ENCODE assay signal across 12 mouse cellular contexts in the genomic region with DNA sequence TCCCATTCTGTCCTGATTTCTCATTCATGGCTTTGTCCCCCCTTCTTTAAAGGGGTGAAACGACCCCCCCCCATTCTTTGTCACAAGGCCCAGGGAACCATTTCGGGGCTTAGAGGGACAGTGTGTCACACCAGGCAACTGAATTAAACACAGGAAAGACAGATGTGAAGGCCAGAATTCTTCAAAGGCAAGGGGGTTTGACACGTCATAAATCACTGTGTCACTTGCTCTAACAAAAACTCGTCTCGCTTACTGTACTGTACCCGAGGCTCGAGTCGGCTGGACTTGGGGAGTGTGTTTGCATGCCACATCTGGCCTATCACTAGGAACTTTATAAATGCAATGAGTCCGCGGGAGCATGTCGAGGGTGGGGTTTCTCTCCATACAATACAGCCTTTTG.
A peak's percentile ranks its signal among the peaks of the same experiment; 100 is the strongest.
DNase-seq lines count a peak whose midpoint lies in the region; ATAC-seq and TF ChIP-seq lines count a peak whose summit lies in the region.
"Had no signal": no experiment of that assay in that cellular context is flagged by ENCODE, and none has a peak within 500 bp of the region (broad histone marks: within the 10 kb centered on the region; RNA-seq: fewer than 3 reads in every experiment).

No protein-coding gene starts in this region.

- TF ChIP-seq CTCF in kidney, postnatal 0 days (IDR thresholded peaks at IDR 0.05; ENCODE audit: low read depth) = no peak
- TF ChIP-seq CTCF in kidney, adult 2 months (conservative IDR thresholded peaks at IDR 0.05; ENCODE audit: insufficient read depth, insufficient read length, low read depth, low read length) = no peak

- no peak overlapping the region for H3K27ac ChIP-seq in kidney, postnatal 0 days
- no peak overlapping the region for H3K27ac ChIP-seq in kidney, adult 2 months (ENCODE audit: insufficient read depth, low read depth, low read length)
- H3K27ac ChIP-seq in limb, embryonic 11.5 days (replicated peaks; ENCODE audit: low read depth, low read length) = no peak overlapping the region
- H3K27ac ChIP-seq: liver, embryonic 14.5 days had no signal

- peak overlapping the region; percentile 28; the same call in 1 of the 2 replicates for H3K4me2 ChIP-seq in kidney, postnatal 0 days (ENCODE audit: low read length)
- no peak overlapping the region; the same call in 1 of the 2 replicates for H3K4me2 ChIP-seq in limb, embryonic 11.5 days (ENCODE audit: low read depth, severe bottlenecking)

- no peak overlapping the region for H3K9ac ChIP-seq in kidney, postnatal 0 days (ENCODE audit: low read depth, low read length)
- no peak overlapping the region for H3K9ac ChIP-seq in limb, embryonic 11.5 days (ENCODE audit: low read length)
- H3K9ac ChIP-seq: liver, embryonic 14.5 days had no signal

- peak; percentile 78 for ATAC-seq in kidney, postnatal 0 days (replicated peaks; ENCODE audit: low FRiP score, low read depth)
- ATAC-seq in limb, embryonic 11.5 days (ENCODE audit: insufficient number of reproducible peaks, low FRiP score, low TSS enrichment, low read depth) = peak; percentile 79

- no peaks in the 10 kb centered on the region for H3K9me3 ChIP-seq in kidney, postnatal 0 days (replicated peaks; ENCODE audit: low read length)
- H3K9me3 ChIP-seq in limb, embryonic 11.5 days (ENCODE audit: control insufficient read depth, low read length) = no peaks in the 10 kb centered on the region

- DNase-seq in adrenal gland, postnatal 14 days = peak; percentile 8
- no peak for DNase-seq in adrenal gland, adult 2 months
- DNase-seq in kidney, postnatal 0 days (ENCODE audit: low spot score) = peak; percentile 78
- DNase-seq in kidney, adult 2 months = no peak
- DNase-seq in embryo, embryonic 10.5 days (ENCODE audit: low spot score) = peak; percentile 68
- peak; percentile 76 for DNase-seq in limb, embryonic 11.5 days (ENCODE audit: low spot score)
- DNase-seq in thymus, postnatal 0 days (ENCODE audit: low spot score) = no peak
- DNase-seq in natural killer cell, adult 2 months (ENCODE audit: low spot score in 2 of 2) = no peak
- DNase-seq: cerebellum, adult 18-20 months; heart, adult 11 months; heart, postnatal 14 days had no signal

- no peaks in the 10 kb centered on the region for H3K27me3 ChIP-seq in kidney, postnatal 0 days (ENCODE audit: insufficient read depth, low read length)
- no peaks in the 10 kb centered on the region for H3K27me3 ChIP-seq in kidney, adult 2 months (replicated peaks; ENCODE audit: control insufficient read depth, insufficient read depth, low read length)
- H3K27me3 ChIP-seq in limb, embryonic 11.5 days (ENCODE audit: control insufficient read depth, insufficient read depth, low read length) = no peaks in the 10 kb centered on the region

- no peak for TF ChIP-seq POLR2A in kidney, adult 2 months (IDR thresholded peaks at IDR 0.05; ENCODE audit: low read depth, low read length)

- no peaks in the 10 kb centered on the region for H3K36me3 ChIP-seq in kidney, postnatal 0 days (ENCODE audit: insufficient read depth, low read length)
- H3K36me3 ChIP-seq in kidney, adult 2 months (ENCODE audit: control insufficient read depth, insufficient read depth, low read length) = no peaks in the 10 kb centered on the region
- no peaks in the 10 kb centered on the region for H3K36me3 ChIP-seq in limb, embryonic 11.5 days (ENCODE audit: control insufficient read depth, insufficient read depth, low read length)

- H3K4me1 ChIP-seq in kidney, postnatal 0 days (replicated peaks; ENCODE audit: insufficient read depth, low read length) = no peaks in the 10 kb centered on the region
- no peaks in the 10 kb centered on the region for H3K4me1 ChIP-seq in kidney, adult 2 months (ENCODE audit: control insufficient read depth, insufficient read depth, low read length)
- H3K4me1 ChIP-seq in limb, embryonic 11.5 days (ENCODE audit: control insufficient read depth, insufficient read depth, low read length) = peaks cover 15% of the 10 kb centered on the region

- WGBS in kidney, postnatal 0 days = 14% methylated on average over 11 of the region's 11 CpGs
- WGBS in kidney, adult 2 months = 24% methylated on average over 11 of the region's 11 CpGs
- WGBS in limb, embryonic 11.5 days = 6% methylated on average over 11 of the region's 11 CpGs

- H3K4me3 ChIP-seq in kidney, postnatal 0 days (replicated peaks; ENCODE audit: low read depth, low read length) = no peak overlapping the region
- H3K4me3 ChIP-seq in kidney, adult 2 months (ENCODE audit: insufficient read depth, low read depth, low read length) = no peak overlapping the region
- no peak overlapping the region for H3K4me3 ChIP-seq in limb, embryonic 11.5 days (ENCODE audit: low read depth, low read length)

Comparison
In these comparisons a context has a peak if more than half of its experiments do, and no peak if none do; other contexts are left out.
1. DNase-seq: peak in adrenal gland, postnatal 14 days (single experiment), kidney, postnatal 0 days (single experiment), embryo, embryonic 10.5 days (single experiment) and limb, embryonic 11.5 days (single experiment); none in adrenal gland, adult 2 months (single experiment), kidney, adult 2 months (single experiment), thymus, postnatal 0 days (single experiment) and natural killer cell, adult 2 months (0 of 2).